Mouse (Mus musculus) bone marrow macrophage, adult 2 months (primary cell): ENCODE data around the gene Pyroxd1.

ENCODE experiments used
- CTCF ChIP-seq: IDR thresholded peaks from 2 replicates; pipeline ENCODE4 v1.5.1; 2012; ENCODE audit warnings: low read depth, mild to moderate bottlenecking, low read length, moderate library complexity
- POLR2A ChIP-seq: IDR thresholded peaks from 2 replicates; pipeline ENCODE4 v1.6.1; 2012; ENCODE audit warnings: mild to moderate bottlenecking, low read depth, low read length, borderline replicate concordance

DNA sequence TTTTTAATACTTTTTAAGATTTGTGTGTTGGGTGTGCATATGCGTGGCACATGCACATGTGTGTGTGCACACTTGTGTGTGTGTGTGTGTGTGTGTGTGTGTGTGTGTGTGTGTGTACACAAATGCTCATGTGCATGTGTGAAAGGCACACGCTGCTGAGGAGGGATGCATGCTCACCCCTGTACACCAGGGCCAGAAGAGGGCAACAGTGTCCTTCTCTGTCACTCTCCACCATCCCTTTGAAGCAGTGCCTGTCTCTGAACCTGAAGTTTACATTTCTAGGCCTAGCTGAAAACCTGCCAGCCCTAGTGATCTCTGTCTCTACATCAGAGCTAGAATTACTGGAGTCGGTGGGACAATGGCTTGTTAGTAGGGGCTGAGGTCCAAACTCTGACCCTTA, 18.9 kb upstream of the Pyroxd1 start:
- no peak for TF ChIP-seq CTCF
- no peak for TF ChIP-seq POLR2A
